Mouse (Mus musculus) adrenal gland, postnatal 25 days (tissue): ENCODE data around the gene Nacad. TPM values are rescaled to one million over a fixed set of nuclear protein-coding genes. Genes with fewer than 3 reads are reported as not detected.

ENCODE experiments used
- DNase-seq: peaks from one replicate; pipeline ENCODE4 v3.0.0; 2021; ENCODE audit warnings: mixed read lengths
- total RNA-seq: library from RNA; stranded (reverse); gene quantifications from 2 replicates; pipeline ENCODE4 v1.2.3, GENCODE M21; 2021

Nacad gene
- total RNA-seq, 1 experiment from 2014 or later: 2.2 TPM

- DNase-seq: peak; percentile 55
These were observed 1.8 kb downstream of the Nacad start for GRCm38 (mm10) chr11:6603887-6604603.

GRCm38 (mm10) chr11:6603224-6603623 is 2.6 kb downstream of the Nacad start:
- DNase-seq: no peak

DNA sequence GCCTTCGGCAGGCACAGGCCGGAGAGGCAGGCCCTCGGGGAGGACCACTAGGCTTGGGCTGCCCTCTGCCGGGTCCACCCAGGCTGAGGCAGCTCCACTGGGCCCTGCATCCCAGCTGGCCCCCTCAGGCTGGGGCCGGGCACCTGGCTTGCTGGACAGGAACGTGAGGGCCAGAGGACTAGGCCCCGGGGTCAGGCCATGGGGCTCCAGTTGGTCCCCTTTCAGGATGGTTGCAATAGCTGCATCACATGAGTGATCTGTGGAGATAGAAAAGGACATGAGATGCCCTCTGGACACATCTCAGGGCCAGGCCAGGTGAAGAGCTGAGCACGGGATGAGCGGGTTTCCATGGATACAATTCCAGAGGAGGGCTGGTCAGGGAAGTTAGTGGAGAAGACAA is 3.2 kb downstream of the Nacad start:
- DNase-seq: no peak

DNA sequence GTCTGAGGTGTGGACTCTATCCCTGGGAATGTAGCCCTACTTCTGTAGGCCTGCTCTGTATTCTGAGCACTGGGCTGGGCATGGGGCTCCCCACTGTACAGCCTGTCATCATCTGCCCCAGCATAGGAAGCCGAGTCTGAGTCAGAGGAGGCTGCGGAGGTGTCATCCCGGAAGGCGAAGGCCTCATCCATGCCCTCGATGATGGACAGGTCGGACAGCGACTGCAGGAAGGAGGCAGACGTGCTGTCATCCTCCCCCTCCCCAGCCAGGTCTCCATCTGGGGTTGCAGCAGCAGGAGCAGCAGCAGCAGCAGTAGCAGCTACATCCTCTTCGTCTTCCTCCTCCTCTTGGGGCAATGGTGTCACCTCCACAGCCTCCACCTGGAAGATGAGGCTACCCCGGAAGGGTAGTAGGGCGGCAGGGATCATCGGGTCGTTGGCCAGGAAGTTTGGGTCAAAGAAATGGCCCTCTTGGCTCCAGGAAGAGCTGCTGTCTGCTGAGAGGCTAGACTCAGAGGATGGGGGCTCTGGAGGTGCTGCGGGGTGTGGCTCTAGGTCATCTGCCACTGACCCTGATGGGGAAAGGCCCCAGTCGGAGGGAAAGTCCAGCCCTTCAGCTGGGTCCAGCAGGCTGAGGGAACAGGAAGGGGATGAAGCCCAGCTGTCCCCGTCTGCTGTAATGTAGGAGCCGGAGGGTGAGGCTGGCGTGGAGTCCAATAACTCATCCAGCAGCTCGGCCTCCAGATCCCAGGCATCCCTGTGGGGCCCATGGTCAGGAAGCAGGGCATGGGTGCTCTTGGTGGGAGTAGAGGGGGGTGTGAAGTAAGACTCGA is 4.0 kb downstream of the Nacad start:
- no peak for DNase-seq

GRCm38 (mm10) chr11:6600284-6600944 is 5.4 kb downstream of the Nacad start:
- DNase-seq: no peak

DNA sequence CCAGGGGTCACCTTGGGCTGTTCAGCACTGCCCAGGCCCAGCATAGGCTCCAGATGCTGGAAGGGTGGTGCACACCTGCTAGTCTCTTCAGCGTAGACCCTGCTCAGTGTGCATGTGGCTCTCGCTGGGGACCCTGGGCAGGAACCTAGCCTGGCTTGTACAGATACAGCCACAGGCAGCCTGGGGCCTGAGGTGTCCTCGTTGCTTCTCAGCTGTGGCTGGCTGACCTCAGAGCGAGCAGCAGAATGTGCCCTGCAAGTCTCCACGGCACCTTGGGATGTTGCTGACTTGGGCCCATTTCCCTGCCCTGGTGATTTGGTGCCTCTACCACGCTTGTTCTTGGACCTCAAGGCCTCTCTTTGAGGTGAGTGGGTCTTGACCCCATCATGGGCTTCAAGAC is 6.0 kb downstream of the Nacad start:
- DNase-seq: no peak

- DNase-seq: no peak
These were observed 6.7 kb downstream of the Nacad start for GRCm38 (mm10) chr11:6599011-6599681.

DNA sequence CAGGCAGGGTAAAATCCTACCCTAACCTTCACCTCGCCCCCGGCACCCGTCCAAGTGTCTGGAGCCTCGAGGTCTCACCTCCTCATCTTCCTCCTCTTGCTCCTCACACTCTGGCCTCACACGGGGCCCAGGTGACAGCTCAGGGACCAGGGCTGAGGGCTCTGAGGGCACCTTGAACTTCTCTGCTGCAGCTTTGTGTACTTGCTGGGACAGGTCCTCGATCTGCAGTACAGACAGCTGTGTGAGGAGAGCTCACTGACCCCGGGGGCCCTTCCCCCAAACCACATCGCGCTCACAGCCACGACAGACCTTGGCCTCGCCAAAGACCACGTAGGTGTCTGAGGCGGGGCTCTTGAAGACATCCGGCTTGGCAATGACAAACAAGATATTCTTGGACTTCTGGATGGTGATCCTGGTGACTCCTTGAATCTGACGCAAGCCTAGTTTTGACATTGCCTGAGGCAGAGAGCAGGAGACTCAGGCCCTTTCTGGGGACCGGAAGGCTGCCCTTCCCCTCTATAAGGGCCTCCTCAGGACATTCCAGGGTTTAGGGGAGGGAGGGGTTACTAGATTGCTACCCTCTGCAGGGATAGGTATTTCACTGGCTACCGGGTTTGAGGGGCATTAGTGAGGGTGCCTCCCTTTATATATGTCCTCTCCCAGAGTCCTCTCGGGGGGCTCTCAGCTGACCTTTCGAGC is 7.5 kb downstream of the Nacad start:
- no peak for DNase-seq

- no peak for DNase-seq
These were observed 8.3 kb downstream of the Nacad start for GRCm38 (mm10) chr11:6597523-6597922.

DNA sequence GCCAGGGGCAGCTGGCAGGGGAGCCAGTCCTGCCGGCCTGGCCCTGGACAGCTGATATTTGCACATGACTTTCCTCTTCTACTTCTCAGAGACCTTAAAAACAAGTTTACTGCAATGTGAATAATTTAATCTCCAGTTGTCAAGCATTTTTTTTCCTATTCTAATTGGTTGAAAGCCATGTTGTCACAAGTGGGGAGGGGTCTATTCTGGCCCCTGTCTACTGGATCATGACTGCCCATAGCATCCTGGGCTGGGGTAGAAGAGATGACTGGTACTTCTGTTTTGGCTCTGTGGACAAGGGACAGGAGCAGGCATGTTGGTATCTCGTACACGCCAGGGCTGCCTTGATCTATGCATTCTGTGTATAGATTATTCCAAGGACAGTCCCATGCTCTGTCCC is 9.2 kb downstream of the Nacad start:
- no peak for DNase-seq

DNA sequence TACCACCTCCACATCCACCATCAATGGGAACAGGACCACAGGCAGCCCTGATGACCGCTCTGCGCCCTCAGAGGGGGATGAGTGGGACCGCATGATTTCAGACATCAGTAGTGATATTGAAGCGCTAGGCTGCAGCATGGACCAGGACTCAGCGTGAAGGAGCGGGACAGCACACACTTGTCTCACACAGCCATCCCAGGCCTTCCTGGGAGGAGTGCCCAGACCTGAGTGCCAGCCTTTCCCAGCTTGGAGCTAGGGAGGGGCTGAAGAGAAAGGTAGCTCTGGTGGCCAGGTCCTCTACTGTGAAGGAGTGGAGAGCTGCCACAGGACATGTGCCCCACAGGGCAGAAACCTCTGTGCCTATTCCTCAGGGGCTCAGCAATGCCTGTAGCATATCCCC is 9.6 kb downstream of the Nacad start:
- no peak for DNase-seq

- no peak for DNase-seq
These were observed 10.5 kb downstream of the Nacad start for GRCm38 (mm10) chr11:6595339-6595738.

DNA sequence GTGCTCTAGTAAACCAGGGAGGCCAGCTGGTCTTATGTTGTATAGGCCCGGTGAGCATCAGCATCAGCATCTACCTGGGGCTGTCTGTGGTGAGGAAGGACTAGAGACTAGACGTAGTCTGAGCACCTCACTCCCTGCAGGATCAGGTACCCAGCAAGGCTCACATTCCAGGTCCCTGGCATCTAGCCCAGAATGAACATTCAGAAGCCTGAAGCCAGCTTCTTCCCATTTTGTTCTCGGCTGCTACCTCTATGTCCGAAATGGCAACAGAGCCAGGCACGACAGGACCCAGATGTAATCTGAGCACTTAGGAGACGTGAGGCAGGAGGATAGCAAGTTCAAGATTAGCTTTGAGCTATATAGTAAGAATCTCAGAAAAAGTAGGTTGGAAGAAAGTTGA is 11.0 kb downstream of the Nacad start:
- no peak for DNase-seq

DNA sequence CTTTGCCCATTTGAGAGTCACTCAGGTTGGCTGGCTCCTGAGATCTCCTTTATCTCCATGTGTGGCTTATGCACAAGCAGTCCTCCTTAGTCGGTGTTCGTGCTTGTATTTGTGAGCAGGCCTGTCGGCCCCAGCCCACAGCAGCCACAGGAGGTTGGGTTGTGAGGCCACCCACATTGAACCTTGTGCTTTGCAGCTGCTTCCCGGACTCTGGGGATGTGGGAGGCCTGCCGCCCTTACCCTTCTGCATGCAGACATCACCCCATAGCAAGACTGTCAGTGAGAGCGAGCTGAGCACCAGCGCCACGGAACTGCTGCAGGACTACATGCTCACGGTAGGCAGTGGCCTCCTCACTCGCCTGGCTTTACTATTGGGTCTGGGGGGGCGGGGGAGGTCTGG is 12.4 kb downstream of the Nacad start:
- no peak for DNase-seq

DNA sequence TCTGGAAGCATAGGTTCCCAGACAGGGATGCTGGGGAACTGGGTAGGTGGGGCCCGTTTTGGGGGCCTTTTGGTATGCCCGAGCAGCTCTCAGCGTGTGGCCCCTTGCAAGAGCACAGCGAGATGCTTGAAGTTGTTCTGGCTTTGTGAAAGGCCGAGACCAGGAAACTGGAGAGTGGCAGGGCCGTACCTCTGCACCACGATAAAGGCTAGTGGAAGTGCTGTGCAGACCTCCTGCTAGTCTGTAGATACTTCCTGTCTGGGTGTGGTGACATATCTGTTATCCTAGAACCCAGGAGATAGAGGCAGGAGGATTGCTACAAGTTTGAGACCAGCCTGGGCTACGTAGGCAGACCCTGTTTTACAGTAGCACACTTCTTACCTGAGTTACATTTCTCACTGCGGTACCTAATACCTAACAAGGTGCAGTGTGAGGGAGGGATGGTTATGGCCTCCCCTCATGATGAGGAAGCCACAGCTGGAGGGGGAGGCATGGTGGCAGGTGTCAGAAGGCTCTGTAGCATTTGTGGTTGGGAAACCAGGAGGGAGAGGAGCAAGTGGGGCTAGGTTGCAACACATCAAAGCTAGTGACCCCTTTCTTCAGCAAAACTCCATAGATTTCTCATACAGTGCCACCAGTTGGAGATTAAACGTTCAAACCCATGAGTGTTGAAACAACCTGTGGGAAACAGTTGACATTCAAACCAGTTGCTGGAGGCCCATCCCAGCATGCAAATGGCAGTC is 14.7 kb downstream of the Nacad start:
- no peak for DNase-seq

DNA sequence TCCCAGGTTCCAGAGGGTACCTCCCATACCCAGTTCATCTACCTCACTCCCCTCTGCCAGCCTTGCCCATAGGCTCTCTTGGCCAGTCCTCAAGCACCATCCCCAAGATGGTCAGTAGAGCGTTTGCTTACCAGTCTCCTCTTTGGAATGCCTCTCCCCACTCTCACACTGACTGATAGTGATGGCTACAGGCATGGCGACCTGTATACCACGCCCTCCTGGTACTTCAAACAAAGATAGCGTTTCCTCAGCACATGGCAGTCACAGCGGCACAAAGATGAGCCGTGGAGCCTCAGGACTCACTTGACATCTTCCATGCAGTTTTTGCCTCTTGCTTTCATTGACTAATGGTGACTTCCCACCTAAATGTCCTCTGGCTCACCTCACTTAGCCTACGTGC is 16.0 kb downstream of the Nacad start:
- DNase-seq: no peak

DNA sequence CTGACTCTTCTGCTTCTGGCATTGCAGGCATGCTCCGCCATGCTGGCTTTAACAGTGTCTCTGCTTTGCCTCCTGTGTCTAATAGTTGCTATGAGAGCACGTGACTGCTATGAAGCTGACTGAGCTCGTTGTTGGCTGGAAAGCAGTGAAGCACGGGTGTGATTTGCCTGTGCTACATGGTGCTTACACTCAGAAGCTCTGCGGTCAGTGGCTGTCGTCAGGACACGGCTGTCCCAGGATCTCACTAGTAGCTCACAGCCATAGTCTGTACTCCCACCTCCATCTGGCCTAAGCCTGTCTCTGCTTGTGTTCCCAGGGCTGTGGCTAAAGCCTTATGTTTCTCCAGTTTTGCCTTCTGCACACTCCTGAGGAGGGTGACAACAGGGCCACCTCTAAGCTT is 17.6 kb downstream of the Nacad start:
- no peak for DNase-seq

DNA sequence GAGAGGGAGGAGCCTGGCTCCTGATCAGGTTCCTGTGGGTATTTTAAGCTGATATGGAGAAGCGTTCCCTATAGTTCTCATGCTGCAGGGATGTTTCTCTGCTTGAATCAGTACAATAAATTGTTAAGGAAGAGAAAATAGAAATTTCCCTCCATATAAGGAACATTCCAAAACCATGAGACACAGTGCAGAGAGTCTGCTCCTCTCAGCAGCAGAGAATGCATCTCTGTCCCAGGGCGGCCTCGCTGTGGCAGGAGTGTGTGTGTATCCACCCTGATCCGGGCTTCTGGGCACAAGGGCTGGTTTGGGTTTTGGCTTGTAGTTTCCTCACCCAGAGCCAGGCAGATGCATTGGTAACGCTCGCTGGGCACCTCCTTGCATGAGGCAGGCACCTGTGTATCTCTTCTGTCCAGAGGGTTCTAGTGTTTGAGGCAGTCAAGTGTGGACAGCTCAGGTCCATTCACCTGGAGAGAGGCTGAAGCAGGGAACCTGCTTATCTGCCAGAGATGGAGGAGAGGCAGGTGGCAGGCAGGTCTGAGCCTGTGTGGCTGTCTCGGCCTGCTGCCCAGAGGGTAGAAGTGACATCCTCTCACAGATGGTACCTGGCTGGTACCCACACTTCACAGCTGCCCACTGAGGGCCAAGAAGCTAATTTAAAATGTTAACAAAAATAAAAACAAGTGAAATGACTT is 18.5 kb downstream of the Nacad start:
- no peak for DNase-seq

GRCm38 (mm10) chr11:6586660-6587059 is 19.2 kb downstream of the Nacad start:
- DNase-seq: no peak

GRCm38 (mm10) chr11:6585748-6586147 is 20.1 kb downstream of the Nacad start:
- no peak for DNase-seq

DNA sequence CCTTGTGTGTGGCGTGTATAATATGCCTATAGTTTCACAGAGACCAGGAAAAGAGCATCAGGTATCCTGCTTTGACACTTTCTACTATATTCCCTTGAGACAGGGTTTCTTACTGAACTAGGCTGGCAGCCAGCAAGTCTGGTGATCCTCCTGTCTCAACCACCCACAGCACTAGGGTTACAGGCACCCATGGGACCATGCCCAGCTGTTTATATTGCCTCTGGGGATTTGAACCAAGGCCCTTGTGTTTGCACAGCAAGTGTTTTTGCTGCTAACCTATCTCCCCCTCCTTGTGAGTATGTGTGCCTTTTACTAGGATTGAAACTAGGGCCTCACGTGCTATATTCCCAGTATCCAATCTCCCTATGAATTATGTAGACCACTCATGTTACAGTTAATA is 24.3 kb downstream of the Nacad start:
- DNase-seq: no peak
